Mouse (Mus musculus): ENCODE results near the gene Lrrc36. TPM values are rescaled to one million over a fixed set of nuclear protein-coding genes. Genes with fewer than 3 reads are reported as not detected.

Lrrc36 gene
- total and polyA plus RNA-seq, 2 experiments from 2014 or later, result 0.50 to 1.7 TPM

- 47% methylated on average over 3 of the region's 3 CpGs for WGBS
- no peaks in the 10 kb centered on the region for H3K27me3 ChIP-seq (ENCODE audit: insufficient read depth, low read length)
- no peaks in the 10 kb centered on the region for H3K4me1 ChIP-seq (ENCODE audit: insufficient read depth, low read length)
- DNase-seq (ENCODE audit: low spot score) (no peak), ATAC-seq (no peak; the same call in 1 of the 2 replicates)
- TF ChIP-seq CTCF (IDR thresholded peaks at IDR 0.05; ENCODE audit: low read depth), result no peak
- no peak overlapping the region for H3K27ac ChIP-seq
- H3K9ac ChIP-seq (replicated peaks; ENCODE audit: low read length), result no peak overlapping the region
- H3K4me3 ChIP-seq (ENCODE audit: low read length), result no peak overlapping the region
- no peaks in the 10 kb centered on the region for H3K9me3 ChIP-seq (ENCODE audit: low read length)
- 0 out of 2 replicates have a peak, but pooled peaks cover 3% of the 10 kb centered on the region for H3K36me3 ChIP-seq (ENCODE audit: insufficient read depth, low read length)
- H3K4me2 ChIP-seq (ENCODE audit: low read depth, low read length), result no peak overlapping the region
These were observed 70.6 kb downstream of the Lrrc36 start for GRCm38 (mm10) chr8:105484030-105484368.

GRCm38 (mm10) chr8:105484392-105484791 lies 71.0 kb downstream of the Lrrc36 start:
- Histone ChIP-seq H3K27me3 (ENCODE audit: insufficient read depth, low read length) (no peaks in the 10 kb centered on the region), H3K9me3 (ENCODE audit: low read length) (no peaks in the 10 kb centered on the region), H3K9ac (replicated peaks; ENCODE audit: low read length) (no peak overlapping the region), H3K27ac (no peak overlapping the region), H3K4me3 (ENCODE audit: low read length) (no peak overlapping the region), H3K4me1 (ENCODE audit: insufficient read depth, low read length) (no peaks in the 10 kb centered on the region), H3K36me3 (ENCODE audit: insufficient read depth, low read length) (0 out of 2 replicates have a peak, but pooled peaks cover 3% of the 10 kb centered on the region), H3K4me2 (ENCODE audit: low read depth, low read length) (no peak overlapping the region)
- TF ChIP-seq CTCF (IDR thresholded peaks at IDR 0.05; ENCODE audit: low read depth), result peak; percentile 79
- DNase-seq (ENCODE audit: low spot score) (peak; percentile 76), ATAC-seq (peak; percentile 33; the same call in 1 of the 2 replicates)
- 42% methylated on average over 2 of the region's 2 CpGs for WGBS

GRCm38 (mm10) chr8:105488082-105488481 lies 74.7 kb downstream of the Lrrc36 start:
- no peak overlapping the region for H3K4me2 ChIP-seq (ENCODE audit: low read depth, low read length)
- DNase-seq (ENCODE audit: low spot score), result no peak
- H3K4me1 ChIP-seq (ENCODE audit: insufficient read depth, low read length), result no peaks in the 10 kb centered on the region
- H3K27ac ChIP-seq, result no peak overlapping the region
- 0 out of 2 replicates have a peak, but pooled peaks cover 3% of the 10 kb centered on the region for H3K36me3 ChIP-seq (ENCODE audit: insufficient read depth, low read length)
- H3K27me3 ChIP-seq (ENCODE audit: insufficient read depth, low read length), result no peaks in the 10 kb centered on the region
- no peak for ATAC-seq
- 79% methylated on average over 3 of the region's 3 CpGs for WGBS
- no peak for TF ChIP-seq CTCF (IDR thresholded peaks at IDR 0.05; ENCODE audit: low read depth)
- H3K9ac ChIP-seq (replicated peaks; ENCODE audit: low read length), result no peak overlapping the region
- H3K9me3 ChIP-seq (ENCODE audit: low read length), result no peaks in the 10 kb centered on the region
- no peak overlapping the region for H3K4me3 ChIP-seq (ENCODE audit: low read length)

- no peak overlapping the region for H3K9ac ChIP-seq (replicated peaks; ENCODE audit: low read length)
- 0 out of 2 replicates have a peak, but pooled peaks cover 3% of the 10 kb centered on the region for H3K36me3 ChIP-seq (ENCODE audit: insufficient read depth, low read length)
- H3K4me3 ChIP-seq (ENCODE audit: low read length), result no peak overlapping the region
- H3K27ac ChIP-seq, result no peak overlapping the region
- no peak overlapping the region for H3K4me2 ChIP-seq (ENCODE audit: low read depth, low read length)
- H3K9me3 ChIP-seq (ENCODE audit: low read length), result no peaks in the 10 kb centered on the region
- no peak for TF ChIP-seq CTCF (IDR thresholded peaks at IDR 0.05; ENCODE audit: low read depth)
- 44% methylated on average over 1 of the region's 1 CpGs for WGBS
- H3K27me3 ChIP-seq (ENCODE audit: insufficient read depth, low read length), result no peaks in the 10 kb centered on the region
- H3K4me1 ChIP-seq (ENCODE audit: insufficient read depth, low read length), result no peaks in the 10 kb centered on the region
- DNase-seq (ENCODE audit: low spot score) (no peak), ATAC-seq (no peak)
These were observed 75.9 kb downstream of the Lrrc36 start for GRCm38 (mm10) chr8:105489281-105489680.

GRCm38 (mm10) chr8:105493495-105493894 lies 80.1 kb downstream of the Lrrc36 start:
- 60% methylated on average over 3 of the region's 3 CpGs for WGBS
- Histone ChIP-seq H3K36me3 (ENCODE audit: insufficient read depth, low read length) (no peaks in the 10 kb centered on the region), H3K4me3 (ENCODE audit: low read length) (no peak overlapping the region), H3K4me1 (ENCODE audit: insufficient read depth, low read length) (peaks cover 18% of the 10 kb centered on the region), H3K27me3 (ENCODE audit: insufficient read depth, low read length) (no peaks in the 10 kb centered on the region), H3K4me2 (ENCODE audit: low read depth, low read length) (no peak overlapping the region), H3K27ac (no peak overlapping the region), H3K9me3 (ENCODE audit: low read length) (no peaks in the 10 kb centered on the region), H3K9ac (replicated peaks; ENCODE audit: low read length) (no peak overlapping the region)
- DNase-seq (ENCODE audit: low spot score) (no peak), ATAC-seq (no peak)
- TF ChIP-seq CTCF (IDR thresholded peaks at IDR 0.05; ENCODE audit: low read depth), result no peak

- Histone ChIP-seq H3K4me2 (ENCODE audit: low read depth, low read length) (no peak overlapping the region), H3K4me1 (ENCODE audit: insufficient read depth, low read length) (peaks cover 18% of the 10 kb centered on the region), H3K9ac (replicated peaks; ENCODE audit: low read length) (no peak overlapping the region), H3K4me3 (ENCODE audit: low read length) (no peak overlapping the region), H3K36me3 (ENCODE audit: insufficient read depth, low read length) (no peaks in the 10 kb centered on the region), H3K27ac (0 out of 2 replicates have a peak overlapping the region, but pooled peaks have one; percentile 17), H3K9me3 (ENCODE audit: low read length) (no peaks in the 10 kb centered on the region), H3K27me3 (ENCODE audit: insufficient read depth, low read length) (no peaks in the 10 kb centered on the region)
- TF ChIP-seq CTCF (IDR thresholded peaks at IDR 0.05; ENCODE audit: low read depth), result no peak
- DNase-seq (ENCODE audit: low spot score) (no peak), ATAC-seq (no peak)
- WGBS, result 84% methylated on average over 3 of the region's 3 CpGs
These were observed 81.2 kb downstream of the Lrrc36 start for GRCm38 (mm10) chr8:105494566-105494965.

Measured in hindbrain, postnatal 0 days (tissue).